Mouse (Mus musculus): ENCODE data around the gene Gm20388. TPM values are rescaled to one million over a fixed set of nuclear protein-coding genes. Genes with fewer than 3 reads are reported as not detected.

The Gm20388 gene
- polyA plus RNA-seq, 1 experiment from 2014 or later = not detected

GRCm38 (mm10) chr8:123038351-123038750 is 3127.7 kb downstream of the Gm20388 start:
- H3K4me3 ChIP-seq (ENCODE audit: low read depth, low read length) = no peak overlapping the region
- ATAC-seq = no peak
- no peaks in the 10 kb centered on the region for H3K27me3 ChIP-seq (replicated peaks; ENCODE audit: control insufficient read depth, insufficient read depth, low read length)
- TF ChIP-seq CTCF (IDR thresholded peaks at IDR 0.05; ENCODE audit: low read depth) = no peak
- no peak overlapping the region for H3K4me2 ChIP-seq (replicated peaks; ENCODE audit: low read depth)
- H3K9ac ChIP-seq (ENCODE audit: low read depth, low read length) = no peak overlapping the region
- H3K36me3 ChIP-seq (ENCODE audit: control insufficient read depth, insufficient read depth) = no peaks in the 10 kb centered on the region
- 20% methylated on average over 2 of the region's 2 CpGs for WGBS
- no peak overlapping the region for H3K27ac ChIP-seq (ENCODE audit: low read depth, low read length)
- H3K4me1 ChIP-seq (replicated peaks; ENCODE audit: control insufficient read depth, insufficient read depth, low read length) = 0 out of 2 replicates have a peak, but pooled peaks cover 8% of the 10 kb centered on the region
- no peaks in the 10 kb centered on the region for H3K9me3 ChIP-seq (ENCODE audit: control insufficient read depth)

GRCm38 (mm10) chr8:123039376-123040109 is 3128.9 kb downstream of the Gm20388 start:
- H3K9me3 ChIP-seq (ENCODE audit: control insufficient read depth) = no peaks in the 10 kb centered on the region
- ATAC-seq = no peak
- 0 out of 2 replicates have a peak, but pooled peaks cover 8% of the 10 kb centered on the region for H3K4me1 ChIP-seq (replicated peaks; ENCODE audit: control insufficient read depth, insufficient read depth, low read length)
- H3K9ac ChIP-seq (ENCODE audit: low read depth, low read length) = no peak overlapping the region
- no peak overlapping the region for H3K27ac ChIP-seq (ENCODE audit: low read depth, low read length)
- peak overlapping the region; percentile 75 for H3K4me2 ChIP-seq (replicated peaks; ENCODE audit: low read depth)
- TF ChIP-seq CTCF (IDR thresholded peaks at IDR 0.05; ENCODE audit: low read depth) = no peak
- no peak overlapping the region for H3K4me3 ChIP-seq (ENCODE audit: low read depth, low read length)
- WGBS = 51% methylated on average over 11 of the region's 11 CpGs
- no peaks in the 10 kb centered on the region for H3K36me3 ChIP-seq (ENCODE audit: control insufficient read depth, insufficient read depth)
- H3K27me3 ChIP-seq (replicated peaks; ENCODE audit: control insufficient read depth, insufficient read depth, low read length) = no peaks in the 10 kb centered on the region

- Histone ChIP-seq H3K9me3 (ENCODE audit: control insufficient read depth) (no peaks in the 10 kb centered on the region), H3K4me3 (ENCODE audit: low read depth, low read length) (peak overlapping the region; percentile 92), H3K27ac (ENCODE audit: low read depth, low read length) (peak overlapping the region; percentile 99), H3K9ac (ENCODE audit: low read depth, low read length) (peak overlapping the region; percentile 100; the same call in 1 of the 2 replicates), H3K4me1 (replicated peaks; ENCODE audit: control insufficient read depth, insufficient read depth, low read length) (0 out of 2 replicates have a peak, but pooled peaks cover 8% of the 10 kb centered on the region), H3K4me2 (replicated peaks; ENCODE audit: low read depth) (peak overlapping the region; percentile 75), H3K36me3 (ENCODE audit: control insufficient read depth, insufficient read depth) (no peaks in the 10 kb centered on the region), H3K27me3 (replicated peaks; ENCODE audit: control insufficient read depth, insufficient read depth, low read length) (no peaks in the 10 kb centered on the region)
- WGBS = 13% methylated on average over 4 of the region's 4 CpGs
- ATAC-seq = no peak
- no peak for TF ChIP-seq CTCF (IDR thresholded peaks at IDR 0.05; ENCODE audit: low read depth)
These were observed 3129.5 kb downstream of the Gm20388 start for GRCm38 (mm10) chr8:123040110-123040650.

- under 1% methylated on average over 61 of the region's 71 CpGs for WGBS
These were observed 3130.6 kb downstream of the Gm20388 start for GRCm38 (mm10) chr8:123041008-123041773.

GRCm38 (mm10) chr8:123041774-123042105 is 3131.1 kb downstream of the Gm20388 start:
- Histone ChIP-seq H3K9me3 (ENCODE audit: control insufficient read depth) (no peaks in the 10 kb centered on the region), H3K4me3 (ENCODE audit: low read depth, low read length) (peak overlapping the region; percentile 92), H3K4me1 (replicated peaks; ENCODE audit: control insufficient read depth, insufficient read depth, low read length) (0 out of 2 replicates have a peak, but pooled peaks cover 7% of the 10 kb centered on the region), H3K27me3 (replicated peaks; ENCODE audit: control insufficient read depth, insufficient read depth, low read length) (no peaks in the 10 kb centered on the region), H3K27ac (ENCODE audit: low read depth, low read length) (peak overlapping the region; percentile 99), H3K9ac (ENCODE audit: low read depth, low read length) (peak overlapping the region; percentile 100), H3K36me3 (ENCODE audit: control insufficient read depth, insufficient read depth) (no peaks in the 10 kb centered on the region), H3K4me2 (replicated peaks; ENCODE audit: low read depth) (peak overlapping the region; percentile 75)
- no peak; the same call in 1 of the 2 replicates for ATAC-seq
- TF ChIP-seq CTCF (IDR thresholded peaks at IDR 0.05; ENCODE audit: low read depth) = no peak
- WGBS = under 1% methylated on average over 30 of the region's 60 CpGs

More at GRCm38 (mm10) chr8:123041008-123041773, 3130.6 kb downstream of the Gm20388 start:
- Histone ChIP-seq H3K4me2 (replicated peaks; ENCODE audit: low read depth) (peak overlapping the region; percentile 75), H3K27me3 (replicated peaks; ENCODE audit: control insufficient read depth, insufficient read depth, low read length) (no peaks in the 10 kb centered on the region), H3K9me3 (ENCODE audit: control insufficient read depth) (no peaks in the 10 kb centered on the region), H3K4me1 (replicated peaks; ENCODE audit: control insufficient read depth, insufficient read depth, low read length) (0 out of 2 replicates have a peak, but pooled peaks cover 8% of the 10 kb centered on the region), H3K36me3 (ENCODE audit: control insufficient read depth, insufficient read depth) (no peaks in the 10 kb centered on the region), H3K27ac (ENCODE audit: low read depth, low read length) (peak overlapping the region; percentile 99), H3K4me3 (ENCODE audit: low read depth, low read length) (peak overlapping the region; percentile 92), H3K9ac (ENCODE audit: low read depth, low read length) (peak overlapping the region; percentile 100)
- no peak for ATAC-seq
- TF ChIP-seq CTCF (IDR thresholded peaks at IDR 0.05; ENCODE audit: low read depth) = peak; percentile 31
